Mouse (Mus musculus) testis, adult 2 months (tissue): ENCODE data around the gene Brd3.

Source experiments
- CTCF ChIP-seq: fragments of 200-500 bp; IDR thresholded peaks from 2 replicates; pipeline ENCODE4 v1.5.1; 2012; ENCODE audit warnings: low read depth, mild to moderate bottlenecking, inconsistent platforms, low read length, moderate library complexity; ENCODE audit not compliant: control insufficient read depth, insufficient read depth, insufficient replicate concordance
- POLR2A ChIP-seq: fragments of 200-500 bp; IDR thresholded peaks from 2 replicates; pipeline ENCODE4 v1.6.1; 2012; ENCODE audit warnings: low read depth, mild to moderate bottlenecking, inconsistent platforms, low read length, moderate library complexity; ENCODE audit not compliant: control insufficient read depth

- TF ChIP-seq CTCF: no peak
- no peak for TF ChIP-seq POLR2A
Observed at GRCm38 (mm10) chr2:27406928-27407327, 100.5 kb downstream of the Brd3 start.
